Mouse (Mus musculus): ENCODE measurements at regions not wholly inside any gene's neighbourhood (a gene's known extent, or its start where the extent isn't known, plus 50 kb on each side); places are given as distances from the start of the nearest gene placed in this dataset.

DNA sequence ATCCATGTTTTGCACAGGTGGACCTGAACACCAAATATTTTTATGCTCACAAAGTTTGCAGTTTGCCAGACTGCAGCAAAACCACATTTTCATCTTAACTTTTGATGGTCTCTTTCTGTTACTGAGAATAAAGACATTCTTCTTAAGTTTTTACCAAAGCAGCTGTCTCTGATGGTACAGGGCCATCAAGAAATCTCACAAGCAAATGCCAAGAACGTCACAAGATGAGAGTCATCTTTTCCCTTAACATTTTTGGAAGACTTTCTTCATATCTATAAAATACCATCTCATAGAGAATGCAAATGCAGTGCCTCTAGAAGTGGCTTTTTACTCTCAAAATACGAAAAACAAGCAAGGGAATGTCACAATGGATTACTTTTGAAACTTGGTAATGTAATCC, 444.8 kb upstream of the Celf2 start:
- TF ChIP-seq CTCF (conservative IDR thresholded peaks at IDR 0.05), result no peak
- no peak overlapping the region for H3K27ac ChIP-seq
- H3K4me3 ChIP-seq, result no peak overlapping the region
- no peak for DNase-seq (ENCODE audit: low spot score in 2 of 2)

DNA sequence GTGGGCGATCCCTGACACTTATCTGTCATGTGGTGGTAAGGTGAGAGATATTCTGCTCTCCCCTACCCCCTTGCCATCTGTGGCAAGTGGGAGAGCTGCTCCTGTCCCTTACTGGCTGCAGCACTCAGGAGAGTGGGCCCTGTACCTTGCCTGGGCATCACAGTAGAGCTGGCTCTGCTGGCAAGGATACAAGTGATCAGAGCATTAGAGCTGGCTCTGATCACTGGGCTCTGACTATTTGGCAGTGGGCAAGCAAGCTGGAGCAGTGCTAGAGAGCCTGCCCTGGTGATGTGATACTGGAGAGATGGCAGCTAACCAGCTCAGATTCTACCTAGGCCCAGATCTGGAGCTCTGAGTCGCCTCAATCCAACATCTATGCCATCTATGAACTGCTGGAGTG, 443.5 kb upstream of the Celf2 start:
- TF ChIP-seq CTCF (conservative IDR thresholded peaks at IDR 0.05), result no peak
- H3K27ac ChIP-seq, result no peak overlapping the region
- no peak overlapping the region for H3K4me3 ChIP-seq
- DNase-seq (ENCODE audit: low spot score in 2 of 2), result no peak

DNA sequence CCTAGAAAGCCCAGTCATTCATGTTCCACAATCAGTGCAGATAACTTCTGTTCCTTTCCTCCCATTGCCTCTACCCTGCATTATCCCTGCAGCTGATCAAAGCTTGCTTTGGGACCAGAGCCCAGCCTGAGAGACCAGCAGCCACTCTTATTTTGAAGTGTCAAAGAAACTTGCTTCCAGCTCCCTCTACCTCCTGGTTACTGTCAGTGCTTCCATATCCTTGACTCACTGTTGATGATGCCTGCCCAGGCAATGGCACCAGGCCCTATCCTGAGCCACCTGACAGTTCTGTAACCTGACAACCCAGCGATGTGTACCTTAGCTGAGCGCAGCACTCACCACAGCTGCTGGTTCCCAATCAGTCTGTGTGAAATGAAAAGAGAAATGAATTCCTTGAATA, 435.6 kb upstream of the Celf2 start:
- peak; percentile 62 for TF ChIP-seq CTCF (conservative IDR thresholded peaks at IDR 0.05)
- H3K4me3 ChIP-seq, result no peak overlapping the region
- peak in 1 of 2 experiments; percentile 10 for DNase-seq (ENCODE audit: low spot score in 2 of 2)
- peak overlapping the region; percentile 14; the same call in 1 of the 2 replicates for H3K27ac ChIP-seq

DNA sequence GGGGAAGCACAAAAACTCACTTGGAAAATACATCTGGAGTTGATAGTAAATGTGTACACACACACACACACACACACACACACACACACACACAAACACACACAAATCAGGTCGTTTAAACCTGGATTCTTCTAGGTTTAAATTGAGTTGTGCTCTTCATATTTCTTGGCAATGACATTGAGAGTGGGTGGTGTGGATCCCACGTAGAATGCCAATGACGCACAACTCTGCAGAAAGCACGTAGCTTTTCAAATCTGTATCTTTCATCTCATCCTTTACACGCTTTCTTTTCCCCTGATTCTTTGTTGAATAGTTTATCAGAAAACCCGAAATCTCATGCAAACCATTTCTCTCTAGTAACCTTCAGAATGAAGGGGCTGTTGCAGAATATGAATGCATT, 424.3 kb upstream of the Celf2 start:
- peak overlapping the region; percentile 57 for H3K27ac ChIP-seq
- TF ChIP-seq CTCF (conservative IDR thresholded peaks at IDR 0.05), result no peak
- no peak overlapping the region for H3K4me3 ChIP-seq
- DNase-seq (ENCODE audit: low spot score in 2 of 2), result peak in 1 of 2 experiments; percentile 18

DNA sequence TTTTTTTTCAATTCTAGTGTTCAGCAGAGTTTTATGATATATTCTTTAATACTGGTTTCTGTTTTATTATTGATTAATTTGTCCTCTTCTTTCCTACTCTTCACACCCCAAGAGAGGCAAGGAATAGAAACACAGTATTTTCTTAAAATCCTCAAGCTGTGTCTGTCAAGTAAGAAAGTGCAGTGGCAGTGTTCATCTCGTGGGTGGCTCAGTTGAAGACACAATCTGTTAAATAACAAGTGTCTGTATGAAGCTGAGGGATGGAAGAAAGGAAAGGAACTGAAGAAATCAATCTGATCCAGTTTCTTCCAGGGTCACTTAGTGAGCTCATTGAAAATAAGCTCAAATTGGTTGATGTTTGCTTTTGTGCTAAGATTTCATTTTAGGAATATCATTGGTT, 396.9 kb upstream of the Celf2 start:
- TF ChIP-seq CTCF (conservative IDR thresholded peaks at IDR 0.05), result no peak
- Histone ChIP-seq H3K27ac (peak overlapping the region; percentile 40), H3K4me3 (no peak overlapping the region)
- DNase-seq (ENCODE audit: low spot score in 2 of 2), result peak in 1 of 2 experiments; percentile 66

DNA sequence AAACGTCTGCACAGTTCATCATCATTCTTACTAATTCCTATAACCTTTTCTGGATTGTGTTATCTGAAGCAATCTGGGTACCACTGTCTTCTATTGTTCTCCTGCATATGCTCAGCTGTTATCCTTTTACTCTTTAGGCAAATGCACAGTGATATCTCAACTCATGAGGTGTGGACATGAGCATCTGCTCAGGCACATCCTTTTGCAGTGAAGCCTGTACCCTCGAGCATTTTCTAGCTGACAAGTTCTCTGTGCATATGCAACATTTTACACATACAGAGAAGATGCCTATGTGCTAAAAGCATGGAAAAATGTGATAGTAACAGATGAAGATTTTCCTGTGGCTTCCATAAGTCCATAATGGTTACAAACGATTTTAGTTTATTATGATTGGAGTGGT, 384.4 kb upstream of the Celf2 start:
- Histone ChIP-seq H3K4me3 (no peak overlapping the region), H3K27ac (no peak overlapping the region)
- no peak for TF ChIP-seq CTCF (conservative IDR thresholded peaks at IDR 0.05)
- DNase-seq (ENCODE audit: low spot score in 2 of 2), result no peak

All from layer of hippocampus, adult 2 months (tissue).